Mouse (Mus musculus) midbrain, embryonic 12.5 days (tissue): ENCODE data around the gene Ggt1. TPM values are rescaled to one million over a fixed set of nuclear protein-coding genes. Genes with fewer than 3 reads are reported as not detected.
"Not testable (repeated sequence)": the region's sequence is repeated elsewhere in the genome, so short reads cannot be mapped to it uniquely, and the experiment has no call there.

Experiments
- ATAC-seq: fragments of 200-750 bp; cut with Nextera tagmentation; 2 replicates; pipeline ENCODE4 v1.8.0; 2017; ENCODE audit warnings: low read depth, moderate TSS enrichment, moderate library complexity; ENCODE audit not compliant: low FRiP score
- H3K27ac ChIP-seq: fragments of 300-500 bp; sonication (generic); replicated peaks from 2 replicates; pipeline ENCODE4 v1.5.1; 2016; ENCODE audit warnings: mild to moderate bottlenecking
- H3K27me3 ChIP-seq: fragments of 300-500 bp; sonication (generic); 2 replicates; pipeline ENCODE4 v1.6.1; 2016; ENCODE audit warnings: mild to moderate bottlenecking
- H3K36me3 ChIP-seq: fragments of 300-500 bp; sonication (generic); 2 replicates; pipeline ENCODE4 v1.6.1; 2016
- H3K4me1 ChIP-seq: fragments of 300-500 bp; sonication (generic); 2 replicates; pipeline ENCODE4 v1.6.1; 2016
- H3K4me2 ChIP-seq: fragments of 300-500 bp; sonication (generic); replicated peaks from 2 replicates; pipeline ENCODE4 v1.6.1; 2016; ENCODE audit warnings: mild to moderate bottlenecking, moderate library complexity
- H3K4me3 ChIP-seq: fragments of 300-500 bp; sonication (generic); 2 replicates; pipeline ENCODE4 v1.5.1; 2016; ENCODE audit warnings: mild to moderate bottlenecking
- H3K9ac ChIP-seq: fragments of 300-500 bp; sonication (generic); replicated peaks from 2 replicates; pipeline ENCODE4 v1.6.1; 2016; ENCODE audit warnings: mild to moderate bottlenecking, moderate library complexity
- H3K9me3 ChIP-seq: fragments of 300-500 bp; sonication (generic); 2 replicates; pipeline ENCODE4 v1.6.1; 2016; ENCODE audit warnings: mild to moderate bottlenecking
- WGBS: fragments of 180-500 bp; shearing (Covaris S2); methylation state at CpG from one replicate; pipeline ENCODE4 v1.1.7; 2016; 5-methylcytosine and 5-hydroxymethylcytosine counted together
- polyA plus RNA-seq: library from polyadenylated mRNA; unstranded; fragments of >200 nt; fragmentation: Nextera tagmentation; extraction: Ambion mirVana; gene quantifications from 2 replicates; pipeline ENCODE4 v1.2.1, GENCODE M21; 2016

The Ggt1 gene
- polyA plus RNA-seq, 1 experiment from 2014 or later = 1.0 TPM

GRCm38 (mm10) chr10:75521643-75522042, 39.8 kb upstream of the Ggt1 start:
- Histone ChIP-seq H3K4me3 (no peak overlapping the region), H3K27me3 (no peaks in the 10 kb centered on the region), H3K9ac (no peak overlapping the region), H3K4me2 (no peak overlapping the region), H3K9me3 (no peaks in the 10 kb centered on the region), H3K36me3 (peaks cover 63% of the 10 kb centered on the region), H3K27ac (no peak overlapping the region), H3K4me1 (peaks cover 15% of the 10 kb centered on the region)
- no peak for ATAC-seq
- 100% methylated on average over 4 of the region's 4 CpGs for WGBS

- H3K27me3 ChIP-seq, H3K4me2 ChIP-seq, H3K27ac ChIP-seq, H3K4me1 ChIP-seq, H3K9ac ChIP-seq, H3K4me3 ChIP-seq, ATAC-seq, H3K9me3 ChIP-seq: not testable (repeated sequence)
- 96% methylated on average over 9 of the region's 9 CpGs for WGBS
- H3K36me3 ChIP-seq = peaks cover 50% of the 10 kb centered on the region
Observed at GRCm38 (mm10) chr10:75525450-75525849, 36.0 kb upstream of the Ggt1 start.

GRCm38 (mm10) chr10:75530322-75530721, 31.1 kb upstream of the Ggt1 start:
- no peaks in the 10 kb centered on the region for H3K4me1 ChIP-seq
- no peak overlapping the region for H3K4me3 ChIP-seq
- ATAC-seq = no peak
- H3K4me2 ChIP-seq = no peak overlapping the region
- no peak overlapping the region for H3K9ac ChIP-seq
- H3K9me3 ChIP-seq = no peaks in the 10 kb centered on the region
- no peak overlapping the region for H3K27ac ChIP-seq
- H3K27me3 ChIP-seq = no peaks in the 10 kb centered on the region
- H3K36me3 ChIP-seq = peaks cover 44% of the 10 kb centered on the region
- 86% methylated on average over 2 of the region's 2 CpGs for WGBS

- H3K27ac ChIP-seq = no peak overlapping the region
- H3K4me1 ChIP-seq = no peaks in the 10 kb centered on the region
- ATAC-seq = no peak
- no peak overlapping the region for H3K4me3 ChIP-seq
- H3K4me2 ChIP-seq = no peak overlapping the region
- H3K36me3 ChIP-seq = peaks cover 45% of the 10 kb centered on the region
- WGBS = 85% methylated on average over 9 of the region's 9 CpGs
- no peaks in the 10 kb centered on the region for H3K9me3 ChIP-seq
- no peak overlapping the region for H3K9ac ChIP-seq
- H3K27me3 ChIP-seq = no peaks in the 10 kb centered on the region
Observed at GRCm38 (mm10) chr10:75531532-75532090, 29.8 kb upstream of the Ggt1 start.

- WGBS = 95% methylated on average over 8 of the region's 8 CpGs
- no peaks in the 10 kb centered on the region for H3K9me3 ChIP-seq
- no peak overlapping the region for H3K4me3 ChIP-seq
- H3K27ac ChIP-seq = no peak overlapping the region
- no peak for ATAC-seq
- H3K4me1 ChIP-seq = no peaks in the 10 kb centered on the region
- no peak overlapping the region for H3K9ac ChIP-seq
- H3K4me2 ChIP-seq = no peak overlapping the region
- peaks cover 45% of the 10 kb centered on the region for H3K36me3 ChIP-seq
- no peaks in the 10 kb centered on the region for H3K27me3 ChIP-seq
Observed at GRCm38 (mm10) chr10:75534216-75534615, 27.2 kb upstream of the Ggt1 start.

- 90% methylated on average over 8 of the region's 8 CpGs for WGBS
- no peaks in the 10 kb centered on the region for H3K9me3 ChIP-seq
- H3K27ac ChIP-seq = no peak overlapping the region
- no peak overlapping the region for H3K4me2 ChIP-seq
- H3K4me1 ChIP-seq = no peaks in the 10 kb centered on the region
- no peak overlapping the region for H3K9ac ChIP-seq
- no peaks in the 10 kb centered on the region for H3K27me3 ChIP-seq
- ATAC-seq = no peak
- H3K4me3 ChIP-seq = no peak overlapping the region
- peaks cover 45% of the 10 kb centered on the region for H3K36me3 ChIP-seq
Observed at GRCm38 (mm10) chr10:75534934-75535333, 26.5 kb upstream of the Ggt1 start.

GRCm38 (mm10) chr10:75535423-75535822, 26.0 kb upstream of the Ggt1 start:
- H3K4me1 ChIP-seq = no peaks in the 10 kb centered on the region
- H3K36me3 ChIP-seq = peaks cover 45% of the 10 kb centered on the region
- no peaks in the 10 kb centered on the region for H3K27me3 ChIP-seq
- no peak overlapping the region for H3K9ac ChIP-seq
- H3K4me2 ChIP-seq = no peak overlapping the region
- H3K27ac ChIP-seq = no peak overlapping the region
- 94% methylated on average over 2 of the region's 2 CpGs for WGBS
- H3K9me3 ChIP-seq = no peaks in the 10 kb centered on the region
- ATAC-seq = no peak
- H3K4me3 ChIP-seq = no peak overlapping the region

- no peak overlapping the region for H3K27ac ChIP-seq
- H3K9me3 ChIP-seq = no peaks in the 10 kb centered on the region
- no peak overlapping the region for H3K4me3 ChIP-seq
- peaks cover 45% of the 10 kb centered on the region for H3K36me3 ChIP-seq
- no peaks in the 10 kb centered on the region for H3K4me1 ChIP-seq
- WGBS = 87% methylated on average over 5 of the region's 5 CpGs
- no peak for ATAC-seq
- H3K27me3 ChIP-seq = no peaks in the 10 kb centered on the region
- no peak overlapping the region for H3K9ac ChIP-seq
- no peak overlapping the region for H3K4me2 ChIP-seq
Observed at GRCm38 (mm10) chr10:75536123-75536522, 25.3 kb upstream of the Ggt1 start.

- ATAC-seq = no peak
Observed at GRCm38 (mm10) chr10:75547901-75548300, 13.5 kb upstream of the Ggt1 start.

GRCm38 (mm10) chr10:75548486-75548885, 12.9 kb upstream of the Ggt1 start:
- H3K27me3 ChIP-seq = 0 out of 2 replicates have a peak, but pooled peaks cover 6% of the 10 kb centered on the region
- no peak overlapping the region for H3K9ac ChIP-seq
- H3K36me3 ChIP-seq = no peaks in the 10 kb centered on the region
- H3K9me3 ChIP-seq = 0 out of 2 replicates have a peak, but pooled peaks cover 5% of the 10 kb centered on the region
- WGBS = 78% methylated on average over 14 of the region's 14 CpGs
- no peak overlapping the region for H3K27ac ChIP-seq
- no peak overlapping the region for H3K4me3 ChIP-seq
- no peak for ATAC-seq
- no peak overlapping the region for H3K4me2 ChIP-seq
- no peaks in the 10 kb centered on the region for H3K4me1 ChIP-seq

More at GRCm38 (mm10) chr10:75547901-75548300, 13.5 kb upstream of the Ggt1 start:
- 85% methylated on average over 7 of the region's 7 CpGs for WGBS
- Histone ChIP-seq H3K27me3 (0 out of 2 replicates have a peak, but pooled peaks cover 6% of the 10 kb centered on the region), H3K9ac (no peak overlapping the region), H3K36me3 (no peaks in the 10 kb centered on the region), H3K4me2 (no peak overlapping the region), H3K27ac (no peak overlapping the region), H3K4me1 (no peaks in the 10 kb centered on the region), H3K9me3 (0 out of 2 replicates have a peak, but pooled peaks cover 9% of the 10 kb centered on the region), H3K4me3 (no peak overlapping the region)

GRCm38 (mm10) chr10:75549886-75550285, 11.5 kb upstream of the Ggt1 start:
- whole genome bisulfite sequencing = 85% methylated on average over 7 of the region's 7 CpGs
- 0 out of 2 replicates have a peak, but pooled peaks cover under 1% of the 10 kb centered on the region for H3K9me3 ChIP-seq
- H3K4me3 ChIP-seq = no peak overlapping the region
- no peaks in the 10 kb centered on the region for H3K36me3 ChIP-seq
- no peak overlapping the region for H3K27ac ChIP-seq
- ATAC-seq = no peak
- H3K27me3 ChIP-seq = 0 out of 2 replicates have a peak, but pooled peaks cover 6% of the 10 kb centered on the region
- H3K9ac ChIP-seq = no peak overlapping the region
- no peaks in the 10 kb centered on the region for H3K4me1 ChIP-seq
- no peak overlapping the region for H3K4me2 ChIP-seq

- ATAC-seq = no peak
- H3K9ac ChIP-seq = no peak overlapping the region
- no peak overlapping the region for H3K4me2 ChIP-seq
- H3K27me3 ChIP-seq = 0 out of 2 replicates have a peak, but pooled peaks cover 6% of the 10 kb centered on the region
- no peaks in the 10 kb centered on the region for H3K36me3 ChIP-seq
- 61% methylated on average over 12 of the region's 12 CpGs for WGBS
- peaks cover 7% of the 10 kb centered on the region; the same call in 1 of the 2 replicates for H3K4me1 ChIP-seq
- H3K27ac ChIP-seq = no peak overlapping the region
- H3K4me3 ChIP-seq = no peak overlapping the region
- H3K9me3 ChIP-seq = no peaks in the 10 kb centered on the region
Observed at GRCm38 (mm10) chr10:75551175-75551574, 10.2 kb upstream of the Ggt1 start.

GRCm38 (mm10) chr10:75552106-75552505, 9.3 kb upstream of the Ggt1 start:
- WGBS = 89% methylated on average over 2 of the region's 2 CpGs
- H3K9ac ChIP-seq = no peak overlapping the region
- peaks cover 7% of the 10 kb centered on the region; the same call in 1 of the 2 replicates for H3K27me3 ChIP-seq
- no peaks in the 10 kb centered on the region for H3K36me3 ChIP-seq
- no peak overlapping the region for H3K27ac ChIP-seq
- no peaks in the 10 kb centered on the region for H3K9me3 ChIP-seq
- H3K4me3 ChIP-seq = no peak overlapping the region
- H3K4me1 ChIP-seq = peaks cover 16% of the 10 kb centered on the region
- ATAC-seq = no peak
- H3K4me2 ChIP-seq = no peak overlapping the region
